Mouse (Mus musculus) heart, adult 9 months (tissue): ENCODE measurements around the gene Cxcl17.
"Not testable (repeated sequence)": the region's sequence is repeated elsewhere in the genome, so short reads cannot be mapped to it uniquely, and the experiment has no call there.

ENCODE experiments used
- DNase-seq, 2 experiments: peaks; one replicate each; pipeline ENCODE4 v3.0.0; 2022; ENCODE audit warnings: low spot score in 2 of 2

Cxcl17 gene

DNA sequence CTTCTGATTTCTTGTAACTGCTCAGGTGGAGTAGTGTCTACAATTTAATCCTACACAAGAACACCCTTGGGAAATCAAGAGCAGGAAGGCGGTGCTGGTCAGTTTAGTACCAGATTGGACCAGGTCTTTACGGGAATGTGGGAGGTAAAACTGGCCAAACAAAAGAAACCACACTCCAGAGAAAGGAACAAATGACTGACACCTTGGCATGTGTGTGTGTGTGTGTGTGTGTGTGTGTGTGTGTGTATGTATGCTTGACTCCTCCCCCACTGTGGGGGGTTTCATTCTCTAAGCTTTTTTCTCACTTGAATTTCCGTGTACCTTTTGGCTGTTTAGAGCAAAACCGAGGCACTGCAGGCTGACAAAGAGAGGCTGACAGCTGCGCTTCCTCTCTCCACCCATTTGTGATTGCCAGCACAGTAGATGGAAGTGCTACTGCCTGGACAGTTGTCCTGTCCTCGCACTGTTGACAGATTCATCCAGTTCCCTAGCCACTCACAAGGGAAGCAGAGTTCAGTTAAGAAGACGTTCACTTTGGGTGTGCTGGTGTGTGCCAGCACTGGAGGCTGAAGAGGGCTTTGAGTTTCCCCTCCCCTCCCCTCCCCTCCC is at the start of gene Cxcl17:
Gene Cxcl17, minus strand, starts transcription at position 54 of the 609 bp plus-strand sequence.
- DNase-seq, result no peak

DNA sequence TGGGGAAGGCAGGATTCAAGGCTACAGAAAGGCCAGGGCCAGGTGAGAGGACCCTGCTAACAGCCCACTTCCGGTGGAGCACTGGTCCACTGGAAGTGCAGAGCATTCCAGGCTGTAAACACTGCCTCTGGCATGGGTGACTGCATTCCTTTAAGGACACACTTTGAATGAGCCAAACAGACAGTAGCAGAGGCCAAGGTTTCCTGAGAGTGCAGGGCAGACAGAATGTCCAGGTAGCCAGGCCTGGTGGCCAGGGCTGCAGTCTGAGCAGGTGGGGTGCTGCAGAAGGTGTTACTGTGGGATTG is 49.3 kb upstream of the Cxcl17 start:
- not testable (repeated sequence) for DNase-seq

DNA sequence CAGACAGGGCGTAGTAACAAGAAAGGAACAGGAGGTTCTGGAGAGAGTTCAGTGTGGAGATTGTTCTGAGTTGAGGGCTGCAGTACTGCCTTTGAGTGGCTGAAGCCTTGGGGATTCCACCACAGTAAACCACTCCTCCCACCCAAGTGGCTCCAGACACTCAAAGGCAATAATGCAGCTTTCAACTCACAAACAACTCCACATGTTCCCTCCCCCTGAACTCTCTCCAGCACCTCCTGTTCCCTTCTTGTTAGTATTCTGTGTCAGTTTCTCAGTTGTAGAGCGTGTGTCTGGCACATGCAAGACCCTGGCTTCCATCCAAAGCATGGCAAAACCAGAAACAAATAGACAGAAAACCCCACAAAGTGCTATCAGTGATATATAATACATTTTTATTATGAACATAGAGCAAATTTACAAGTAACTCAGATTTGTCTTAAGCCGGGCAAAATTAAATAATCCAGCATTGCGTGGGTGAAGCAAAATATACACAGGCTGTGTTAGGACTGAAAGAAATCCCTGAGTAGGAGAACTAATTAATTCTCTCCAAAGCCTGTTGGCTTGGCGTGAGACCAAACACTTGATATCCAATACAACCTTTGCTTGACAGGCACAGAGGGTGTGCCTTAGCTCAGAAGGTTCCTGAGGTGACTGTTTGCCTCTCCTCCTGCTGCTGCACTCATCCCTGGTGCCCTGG is 48.8 kb upstream of the Cxcl17 start:
- not testable (repeated sequence) for DNase-seq

DNA sequence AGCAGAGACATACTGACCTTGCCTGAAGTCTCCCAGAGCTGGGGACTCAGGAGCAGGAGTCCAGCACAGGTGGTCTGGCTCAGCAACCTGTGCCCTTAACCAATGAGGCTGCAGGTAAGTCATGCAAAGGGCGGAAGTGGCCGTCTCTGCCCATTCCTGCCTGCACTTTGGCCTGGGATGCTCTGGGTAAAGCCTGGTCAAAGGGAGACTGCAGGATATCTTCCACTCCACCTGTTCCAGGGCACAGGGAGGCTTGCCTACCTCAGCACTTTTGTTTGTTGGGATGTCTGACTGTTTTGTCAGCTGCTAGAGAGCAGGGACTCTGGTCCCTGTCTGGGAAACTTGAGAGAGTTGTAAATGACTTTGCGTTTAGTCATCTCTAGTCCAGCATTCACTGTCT is 39.4 kb upstream of the Cxcl17 start:
- no peak for DNase-seq

DNA sequence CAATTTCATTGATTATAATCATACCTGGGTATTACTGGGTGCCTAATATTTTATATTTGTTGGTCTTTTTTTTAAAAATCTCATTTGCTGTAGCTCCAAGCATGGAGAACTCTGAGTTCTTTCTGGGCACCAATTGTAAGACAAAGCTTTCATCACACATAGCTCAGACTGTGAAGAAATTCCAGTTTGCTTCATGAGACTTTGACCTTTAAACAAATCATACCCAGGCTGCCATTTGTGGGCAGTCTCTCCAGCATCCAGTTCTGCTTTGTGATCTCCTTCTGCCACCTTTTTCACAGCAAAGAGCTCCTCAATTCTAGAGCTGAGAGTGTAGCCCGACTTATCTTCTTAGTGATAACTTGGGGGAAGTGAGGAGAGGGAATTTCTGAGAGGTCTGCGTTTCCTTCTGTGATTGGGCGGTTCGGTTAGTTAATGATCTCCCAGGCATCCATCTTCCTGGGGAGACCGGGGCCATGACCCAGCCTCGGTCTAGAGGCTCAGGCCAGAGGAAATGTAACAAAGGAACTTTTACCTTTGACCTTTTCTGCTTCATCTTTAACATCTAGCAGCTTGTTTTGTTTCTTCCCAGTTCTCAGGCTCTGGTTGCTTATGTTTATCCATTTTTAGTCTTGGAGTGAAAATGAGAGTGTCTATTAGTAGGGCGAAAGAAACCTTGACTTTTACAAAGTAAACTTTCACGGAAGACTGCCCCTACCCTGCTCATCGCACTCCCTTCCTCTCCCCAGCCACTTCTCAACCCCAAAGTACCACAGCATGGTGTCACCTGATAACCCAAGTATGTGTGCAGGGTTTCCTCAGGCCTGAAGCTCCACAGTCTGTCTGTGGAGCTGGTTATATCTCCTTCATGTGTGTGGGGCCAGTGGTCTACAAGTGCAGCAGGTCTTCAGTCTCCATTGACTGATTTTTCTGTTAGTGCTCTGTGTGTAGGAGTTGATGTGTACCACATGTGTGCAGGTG is 37.5 kb upstream of the Cxcl17 start:
- no peak for DNase-seq

DNA sequence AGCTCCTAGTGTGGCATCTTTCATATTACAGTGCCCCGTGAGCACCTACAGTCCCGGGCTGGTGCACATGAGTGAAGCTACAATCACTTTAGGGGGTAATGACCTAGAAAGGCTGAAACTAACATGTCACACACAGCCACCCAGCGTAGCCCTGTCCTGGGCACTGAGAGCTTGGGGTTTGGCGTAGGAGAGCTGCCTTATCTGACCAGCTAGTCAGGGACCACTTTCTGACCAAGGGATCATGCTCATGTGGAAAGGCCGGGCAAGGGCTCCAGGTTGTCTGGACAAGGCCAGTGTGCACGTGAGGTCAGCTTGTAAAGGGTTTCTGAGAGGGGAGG is 28.1 kb upstream of the Cxcl17 start:
- no peak for DNase-seq

DNA sequence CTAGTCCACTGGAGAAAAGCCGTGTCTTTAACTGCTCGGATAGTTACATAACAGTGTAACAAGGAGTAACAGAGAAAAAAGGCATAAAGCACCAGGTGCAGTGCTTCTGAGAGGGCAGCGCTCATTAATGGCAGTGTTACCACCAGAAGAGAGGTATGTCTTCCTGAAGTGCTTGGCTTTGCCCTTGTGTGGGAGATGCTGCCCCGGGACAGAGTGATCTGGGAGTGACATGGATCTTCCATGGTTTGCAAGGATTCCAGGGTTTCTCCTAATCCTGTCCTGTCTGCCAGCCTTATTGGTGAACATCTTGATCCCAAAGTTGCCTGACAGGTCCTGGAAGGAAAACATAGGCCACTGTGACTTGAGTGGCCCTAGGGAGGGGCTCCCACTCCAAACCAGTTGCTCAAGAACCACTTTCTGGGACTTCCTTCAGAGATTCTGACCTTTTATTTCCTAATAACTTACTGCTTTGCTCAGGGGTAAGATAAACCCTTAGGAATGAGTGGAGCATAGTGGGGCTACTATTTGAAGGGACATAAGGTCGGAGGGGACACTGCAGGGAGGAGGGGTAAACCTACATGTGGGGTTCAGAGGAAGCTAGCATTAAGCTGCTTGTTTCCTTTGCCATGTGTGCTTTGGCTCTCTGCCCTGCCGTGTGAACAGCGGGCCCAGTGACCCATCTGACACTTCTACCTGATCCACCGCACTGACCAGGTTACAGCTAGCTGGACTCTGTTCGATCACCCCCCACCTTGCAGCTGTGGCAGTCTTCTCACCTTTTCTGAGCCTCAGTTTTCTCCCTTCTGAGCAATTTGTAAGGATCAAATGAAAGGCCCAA is 27.5 kb upstream of the Cxcl17 start:
- DNase-seq, result no peak

DNA sequence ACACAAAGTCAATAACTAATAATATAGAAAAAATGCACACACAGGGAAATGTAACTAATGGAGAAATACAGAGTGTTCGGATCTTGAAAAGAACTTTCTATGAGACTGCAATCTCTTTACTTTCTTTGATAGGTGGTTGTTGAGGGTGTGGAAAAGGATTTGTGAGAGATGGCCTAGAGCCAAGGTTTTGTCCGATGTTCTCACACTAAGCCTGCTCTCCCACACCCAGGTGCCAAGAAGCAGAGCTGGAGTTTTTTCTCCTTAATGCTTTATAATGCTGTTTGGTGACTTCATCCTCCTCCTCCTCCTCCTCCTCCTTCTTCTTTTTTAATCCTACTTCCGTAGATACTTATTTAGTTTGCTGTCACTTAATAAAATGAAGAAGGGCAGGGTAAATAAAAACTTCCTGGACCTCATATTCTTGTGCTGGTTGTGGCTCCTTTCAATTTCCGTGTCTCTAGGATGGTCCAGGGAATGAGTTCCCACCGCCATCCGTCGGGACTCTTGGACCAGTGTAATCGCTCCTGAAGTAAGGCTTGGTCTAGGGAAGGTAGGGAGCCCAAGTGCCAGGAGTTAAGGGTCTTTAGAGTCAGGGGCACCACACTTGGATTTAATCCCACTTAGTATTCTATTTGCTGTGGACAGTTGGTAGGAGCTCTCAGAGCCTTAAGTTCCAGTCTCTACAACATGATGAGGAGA is 26.6 kb upstream of the Cxcl17 start:
- DNase-seq, result no peak

DNA sequence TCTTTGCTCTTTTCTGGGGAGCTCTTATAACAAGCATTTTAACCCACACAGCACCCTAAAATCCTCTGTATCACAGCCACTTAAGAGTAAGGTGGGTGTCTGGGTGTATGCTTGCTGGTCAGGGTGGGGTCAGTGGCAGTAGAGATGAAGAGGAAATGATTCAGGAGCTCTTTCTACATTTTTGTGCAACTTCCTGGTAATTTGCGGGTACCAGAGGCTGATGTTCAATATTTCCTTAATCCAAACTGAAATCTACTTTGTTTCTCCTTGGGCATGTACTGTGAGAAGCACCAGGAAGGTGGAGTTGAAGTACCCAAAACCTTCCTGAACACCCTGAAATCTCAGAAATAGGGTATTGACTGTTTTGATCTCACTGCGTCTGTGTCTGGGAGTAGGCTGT is 24.0 kb upstream of the Cxcl17 start:
- peak in 1 of 2 experiments; percentile 24 for DNase-seq

DNA sequence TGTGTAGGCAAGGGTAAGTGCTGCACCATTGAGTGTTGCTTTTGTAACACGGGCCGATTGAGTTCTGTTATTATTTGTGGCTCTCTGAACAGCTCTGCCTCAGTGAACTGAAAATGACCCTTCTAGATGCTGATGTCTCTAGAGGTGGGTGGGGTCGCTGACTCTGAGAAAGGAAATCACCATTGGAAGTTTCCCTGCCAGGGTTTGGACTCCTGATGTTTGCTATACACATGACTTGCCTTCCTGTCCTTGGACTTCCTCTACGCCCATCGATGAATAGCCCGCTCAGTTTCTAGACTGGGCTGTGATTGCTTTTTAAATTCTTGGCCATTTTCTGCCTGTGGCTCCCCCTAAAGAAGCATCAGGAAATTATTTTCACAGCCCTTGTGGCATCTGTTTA is 23.5 kb upstream of the Cxcl17 start:
- peak; percentile 64 to 86 for DNase-seq

DNA sequence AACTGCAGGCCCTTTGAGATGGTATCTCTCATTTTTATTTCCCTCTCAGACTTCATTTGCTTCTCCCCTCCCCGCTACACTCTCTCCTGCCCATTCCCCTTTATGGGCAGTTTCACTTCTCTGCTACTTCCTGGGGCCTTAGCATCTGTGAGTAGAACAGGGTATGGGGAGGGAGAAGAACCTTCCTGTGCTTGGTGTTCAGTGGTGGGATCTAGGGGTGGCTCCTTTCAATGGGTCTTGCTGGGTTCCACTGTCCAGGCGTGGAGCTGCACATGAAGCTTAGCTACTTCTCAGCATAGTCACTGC is 22.8 kb upstream of the Cxcl17 start:
- peak in 1 of 2 experiments; percentile 32 for DNase-seq

DNA sequence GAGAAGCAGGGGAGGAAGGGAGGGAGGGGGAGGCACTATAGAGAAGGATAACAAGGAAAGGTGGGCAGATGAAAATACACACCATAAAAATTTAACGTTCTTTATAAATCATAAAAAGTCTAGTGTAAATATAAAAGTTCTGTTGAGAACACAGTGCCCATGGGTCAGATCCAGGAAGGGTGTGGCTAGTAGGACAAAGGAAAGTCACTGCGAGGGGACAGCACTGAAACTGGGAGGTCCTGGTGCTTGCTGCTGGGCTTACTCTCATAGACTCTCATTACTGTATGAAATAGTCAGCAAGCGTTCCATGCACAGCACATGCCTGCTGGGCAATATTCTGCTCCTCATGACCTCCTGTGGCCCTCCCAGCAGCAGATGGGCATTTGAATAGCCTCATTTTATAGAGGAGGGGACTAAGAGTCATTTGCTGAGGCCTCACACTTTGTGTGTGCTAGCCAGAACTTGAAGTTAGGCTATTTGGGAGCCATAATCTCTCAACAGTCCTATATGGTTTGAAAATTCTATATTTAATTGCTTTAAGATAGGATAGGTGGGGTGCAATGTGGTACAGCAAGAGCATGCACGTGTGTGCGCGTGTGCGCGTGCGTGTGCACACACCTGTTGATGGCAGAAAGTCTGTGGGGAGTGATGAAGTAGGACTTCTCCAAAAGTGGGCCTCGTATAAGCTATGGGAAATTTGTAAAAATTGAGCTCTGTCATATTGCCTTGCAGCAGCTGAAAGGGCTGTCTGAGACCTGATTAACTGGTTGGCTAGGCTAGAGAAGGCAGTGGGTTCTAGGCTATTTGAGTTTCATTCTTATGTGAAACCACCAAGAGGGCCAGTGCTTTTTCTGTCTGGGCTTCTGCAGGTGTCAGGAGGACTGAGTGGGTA is 22.2 kb upstream of the Cxcl17 start:
- DNase-seq, result peak; percentile 37 to 46

DNA sequence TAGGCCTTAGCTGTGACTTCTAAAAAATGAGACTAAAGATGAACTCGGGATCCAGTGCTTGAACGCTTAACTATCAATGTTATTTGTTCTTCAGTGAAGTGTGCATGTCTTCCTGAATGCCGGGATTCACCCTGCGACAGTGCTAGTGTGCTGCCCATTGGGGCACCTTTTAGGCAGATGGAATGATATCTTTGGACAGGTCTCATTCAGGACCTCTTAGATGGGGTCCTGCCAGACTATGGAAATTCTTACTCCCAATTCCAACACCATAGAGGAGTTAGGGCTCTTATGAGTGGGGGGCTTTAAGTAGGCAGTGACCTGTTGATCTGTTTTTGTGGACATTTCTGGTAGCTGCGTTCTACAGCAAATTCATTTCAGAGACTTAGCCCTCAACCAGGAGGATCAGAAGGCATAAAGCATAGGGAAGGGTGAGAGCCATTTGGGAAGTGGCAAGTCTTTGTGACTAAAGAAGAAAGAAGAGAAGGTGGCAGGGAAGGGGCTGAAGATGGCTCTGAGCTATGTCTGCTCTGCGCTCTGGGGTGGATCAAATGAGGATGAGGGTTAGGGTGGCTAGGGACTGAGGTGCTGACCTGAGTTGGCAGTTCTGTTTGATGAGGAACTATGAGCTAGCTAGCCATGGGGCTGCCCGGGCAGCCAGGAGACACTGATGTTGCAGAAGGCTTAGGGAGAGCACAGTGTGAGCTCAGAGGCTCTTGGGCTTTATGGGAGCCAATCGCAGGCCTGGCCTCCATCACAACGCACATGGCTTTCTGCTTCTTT is 21.3 kb upstream of the Cxcl17 start:
- DNase-seq, result no peak

DNA sequence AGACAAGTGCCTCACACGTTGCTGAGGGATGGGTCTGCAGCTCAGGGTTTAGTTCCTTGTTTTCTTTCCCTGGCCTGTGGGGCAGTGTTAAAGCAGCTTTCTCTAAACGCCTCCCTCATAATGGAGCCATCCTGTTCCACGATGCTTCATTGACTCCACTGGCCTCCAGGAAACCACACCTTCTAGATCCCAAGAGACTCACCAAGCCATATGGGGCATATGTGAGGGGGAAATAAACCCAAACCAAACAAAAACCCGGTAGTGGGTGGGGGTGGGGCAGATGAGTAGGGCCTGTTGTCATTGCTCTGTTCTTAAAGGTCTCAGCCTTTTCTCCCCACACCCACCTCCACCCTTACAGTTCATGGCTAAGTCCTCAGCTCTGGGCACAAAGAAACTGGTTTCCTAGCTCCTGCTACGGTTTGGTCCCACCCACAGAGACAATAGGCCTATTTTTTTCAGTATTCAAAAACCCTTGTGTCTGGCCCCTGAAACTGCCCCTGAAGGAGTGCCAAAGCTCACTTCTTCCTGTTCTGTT is 20.4 kb upstream of the Cxcl17 start:
- DNase-seq, result peak; percentile 54 to 77

DNA sequence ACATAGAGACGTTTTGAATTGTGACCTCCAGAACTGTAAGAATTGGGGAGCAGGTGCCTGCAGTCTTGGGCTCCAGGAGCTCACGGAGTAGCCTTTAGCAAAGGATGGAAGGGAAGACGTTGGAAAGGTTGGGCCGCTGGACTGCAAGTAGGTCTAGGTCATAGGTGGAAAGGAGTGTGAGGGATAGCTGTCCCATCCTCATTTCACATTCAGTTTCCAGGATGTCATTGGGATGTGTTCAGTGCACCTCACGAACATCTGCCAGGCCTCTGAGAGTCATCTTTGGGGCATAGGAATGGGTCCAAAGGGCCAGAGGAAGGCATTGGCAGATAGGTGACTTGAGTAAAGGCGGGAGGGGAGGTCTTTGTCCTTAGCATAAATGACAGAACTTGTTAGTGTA is 19.7 kb upstream of the Cxcl17 start:
- DNase-seq, result no peak

DNA sequence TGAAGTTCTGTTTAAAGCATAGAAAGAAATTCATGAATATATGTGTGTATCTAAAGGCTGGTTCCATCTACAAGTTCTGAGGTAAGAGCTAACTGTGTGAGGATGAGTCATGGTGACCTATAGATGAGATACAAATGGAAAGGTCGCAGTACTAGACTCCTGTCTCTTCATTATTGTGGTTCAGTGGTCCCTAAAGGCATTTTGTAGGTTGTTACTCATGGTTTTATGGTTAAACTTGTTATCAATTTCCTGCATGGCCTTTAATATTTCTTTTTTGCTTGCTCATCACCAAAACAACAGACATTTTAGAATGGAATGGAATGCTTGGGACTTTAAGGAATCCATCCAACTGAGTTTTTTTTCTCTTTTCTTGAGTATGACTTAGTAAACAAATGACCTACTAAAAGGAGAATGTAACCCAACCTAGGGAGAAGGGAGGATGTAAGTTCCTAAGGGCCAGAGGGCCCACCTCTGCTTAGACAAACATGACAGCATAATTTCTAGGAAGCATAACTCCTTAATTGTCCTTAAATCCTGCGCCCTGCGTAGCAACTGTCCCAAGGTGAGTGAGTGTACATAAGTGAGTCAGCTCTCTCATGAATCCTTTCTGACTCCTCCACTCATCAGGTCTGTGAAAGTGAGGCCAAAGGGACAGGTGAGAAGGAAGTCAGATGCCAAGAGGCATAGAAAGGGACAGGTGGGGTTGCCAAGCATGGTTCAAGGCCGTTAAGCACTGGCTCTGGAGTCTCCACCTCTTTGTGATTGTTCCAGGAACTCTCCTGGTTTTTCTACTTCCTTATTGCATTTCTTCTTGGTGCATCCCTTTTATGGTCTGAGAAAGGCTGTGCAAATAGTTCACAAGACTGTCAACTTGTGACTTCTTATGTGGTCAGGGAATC is 17.4 kb upstream of the Cxcl17 start:
- DNase-seq, result no peak

DNA sequence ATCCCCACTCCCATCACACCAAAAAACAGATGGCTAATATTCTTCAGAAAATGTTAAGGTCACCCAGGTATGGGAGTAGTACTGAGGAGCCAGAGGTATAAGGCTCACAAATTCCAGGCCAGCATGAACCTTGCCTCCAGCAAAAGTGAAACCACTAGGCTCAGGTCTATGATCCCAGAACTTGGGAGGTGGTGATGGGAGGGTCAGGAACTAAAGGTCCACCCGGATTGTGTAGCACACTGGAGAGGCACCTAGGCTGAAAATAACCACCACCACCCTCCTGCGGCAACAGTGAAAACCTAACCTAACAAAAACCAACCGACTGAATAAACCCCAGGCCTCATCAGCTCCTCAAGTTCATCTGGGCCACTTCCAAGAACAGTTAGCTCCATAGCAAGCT is 15.6 kb upstream of the Cxcl17 start:
- DNase-seq, result no peak

DNA sequence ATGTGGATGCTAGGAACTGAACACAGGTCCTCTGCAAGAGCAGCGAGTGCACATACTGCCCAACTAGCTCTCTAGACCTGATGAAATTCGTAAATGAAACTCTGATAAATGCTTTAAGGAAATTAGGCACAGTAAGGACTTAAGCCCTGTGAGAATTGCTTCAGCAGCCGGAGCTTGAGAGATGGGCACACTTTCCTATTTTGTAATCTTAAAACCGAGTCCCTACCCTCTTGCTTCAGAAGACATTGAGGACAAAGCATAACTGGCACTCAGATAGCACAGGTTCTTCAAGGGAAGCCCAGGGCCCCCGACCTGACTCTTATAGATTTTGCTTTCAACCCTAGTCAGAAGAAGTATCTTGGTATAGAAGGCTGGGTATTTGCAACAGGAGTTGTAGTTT is 14.5 kb upstream of the Cxcl17 start:
- DNase-seq, result no peak
